Mouse (Mus musculus): Measurements from ENCODE around the gene Gm5938. TPM values are rescaled to one million over a fixed set of nuclear protein-coding genes. Genes with fewer than 3 reads are reported as not detected.

Gm5938 gene
- not detected in 2 replicates for polyA plus RNA-seq (2012; rRNA removed)

DNA sequence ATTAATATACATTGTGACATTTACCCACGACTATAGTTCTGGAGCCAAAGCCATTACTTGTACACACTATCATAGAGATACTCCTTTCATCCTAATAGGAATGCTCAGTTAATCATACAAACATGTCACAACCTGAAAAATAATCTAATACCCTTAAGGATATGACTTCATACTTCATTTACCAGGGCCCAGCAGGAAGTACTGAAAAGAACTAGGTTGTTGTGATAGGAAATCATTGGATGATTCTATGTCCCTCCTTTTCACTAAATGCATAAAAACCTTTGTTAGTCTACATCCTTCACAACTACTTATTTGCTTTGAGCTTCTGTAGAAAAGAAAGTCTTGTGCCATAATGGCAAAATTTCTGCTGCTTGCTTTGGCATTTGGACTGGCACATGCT lies at the start of gene Gm5938:
TSS of gene Gm5938 (plus strand) at position 301 of the 400 bp plus-strand sequence.
- DNase-seq (ENCODE audit: extremely low spot score in 1 of 2, low spot score in 1 of 2), result no peak

DNA sequence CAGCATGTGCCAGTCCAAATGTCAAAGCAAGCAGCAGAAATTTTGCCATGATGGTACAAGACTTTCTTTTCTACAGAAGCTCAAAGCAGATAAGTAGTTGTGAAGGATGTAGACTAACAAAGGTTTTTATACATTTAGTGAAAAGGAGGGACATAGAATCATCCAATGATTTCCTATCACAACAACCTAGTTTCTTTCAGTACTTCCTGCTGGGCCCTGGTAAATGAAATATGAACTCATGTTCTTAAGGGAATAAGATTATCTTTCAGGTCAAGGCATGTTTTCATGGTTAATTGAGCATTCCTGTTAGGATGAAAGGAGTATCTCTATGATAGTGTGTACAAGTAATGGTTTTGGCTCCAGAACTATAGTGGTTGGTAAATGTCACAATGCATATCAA lies 34.0 kb upstream of the Gm5938 start, which contains the start of gene Obp1a:
TSS of gene Obp1a (minus strand) at position 101 of the 400 bp plus-strand sequence.
- DNase-seq (ENCODE audit: extremely low spot score in 1 of 2, low spot score in 1 of 2), result no peak

Other genes starting within 250 kb of the Gm5938 start
- not detected in 2 replicates for gene 5430402E10Rik, start 200.4 kb upstream of the Gm5938 start, polyA plus RNA-seq (2012; rRNA removed)
- not detected in 2 replicates for gene Obp1a, start 34.1 kb upstream of the Gm5938 start, polyA plus RNA-seq (2012; rRNA removed)
- gene Obp1b, start 61.3 kb downstream of the Gm5938 start, polyA plus RNA-seq (2012; rRNA removed), result not detected in 2 replicates
- gene Gm14743, start 120.5 kb downstream of the Gm5938 start, polyA plus RNA-seq (2012; rRNA removed), result not detected in 2 replicates
- gene 4930480E11Rik, start 244.2 kb downstream of the Gm5938 start, polyA plus RNA-seq (2012; rRNA removed), result not detected in 2 replicates